Mouse (Mus musculus): Measurements from ENCODE around the gene Frmd6. TPM values are rescaled to one million over a fixed set of nuclear protein-coding genes. Genes with fewer than 3 reads are reported as not detected.

The Frmd6 gene
- polyA plus RNA-seq, 1 experiment: 3.8 TPM

DNA sequence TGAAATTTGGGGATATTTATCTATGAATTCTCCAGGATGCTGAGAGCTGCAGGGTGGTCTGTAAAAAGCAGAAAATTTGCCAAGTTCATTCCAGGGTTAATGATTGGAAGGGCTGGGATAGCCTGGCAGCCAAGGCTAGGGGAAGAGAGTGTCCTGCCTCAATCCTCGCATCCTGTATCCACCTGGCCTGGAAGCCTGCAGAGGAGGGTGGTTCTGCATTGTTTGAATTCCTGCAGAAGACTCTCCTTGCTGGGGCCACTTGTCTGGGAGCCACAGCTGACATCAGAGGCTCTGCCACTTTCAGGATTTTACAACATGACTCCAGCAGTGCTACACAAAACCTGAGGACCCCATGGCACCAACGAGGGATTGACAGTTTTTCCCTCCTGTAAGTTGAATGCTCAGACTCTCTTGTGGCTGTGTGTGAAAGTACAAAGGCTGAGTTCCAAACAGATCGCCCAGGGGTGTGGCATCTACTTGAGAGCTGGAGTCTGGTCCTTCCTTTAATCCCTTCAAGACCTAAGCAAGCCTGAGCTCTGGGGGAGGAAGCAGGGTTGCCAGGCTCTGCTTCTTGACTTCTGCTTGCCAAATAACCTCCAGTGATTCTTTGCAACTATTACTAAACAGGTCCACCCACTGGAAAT, 12.4 kb upstream of the Frmd6 start:
- no peak overlapping the region for H3K4me3 ChIP-seq (replicated peaks; ENCODE audit: control insufficient read depth, low read depth, low read length)
- 49% methylated on average over 3 of the region's 3 CpGs for WGBS
- H3K4me1 ChIP-seq (ENCODE audit: control insufficient read depth, insufficient read depth, low read length): no peaks in the 10 kb centered on the region
- H3K27ac ChIP-seq (ENCODE audit: control insufficient read depth, insufficient read depth, low read depth, low read length, poor library complexity): no peak overlapping the region
- TF ChIP-seq CTCF (IDR thresholded peaks at IDR 0.05; ENCODE audit: control insufficient read depth, insufficient read depth, low read length) (no peak), POLR2A (IDR thresholded peaks at IDR 0.05; ENCODE audit: borderline replicate concordance, control insufficient read depth, low read depth, low read length) (no peak)

DNA sequence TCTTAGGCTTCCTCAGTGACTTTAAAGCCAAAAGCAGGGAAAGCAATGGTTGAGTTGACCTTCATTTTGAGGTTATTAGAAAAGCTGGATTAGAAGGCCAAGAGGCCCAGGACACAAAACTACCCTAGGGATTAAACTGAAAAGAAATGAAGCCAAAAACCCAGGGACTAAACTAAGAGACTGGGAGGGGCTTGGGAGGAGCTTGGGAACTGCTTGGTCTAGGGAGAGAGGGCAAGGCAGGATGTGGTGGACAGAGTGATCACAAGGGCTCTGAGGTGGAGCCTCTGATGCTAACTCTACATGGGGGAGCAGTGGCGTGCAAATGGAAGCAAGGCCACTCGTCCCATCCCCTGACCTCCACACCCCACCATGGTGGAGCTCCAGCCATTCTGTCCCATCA, 8.6 kb upstream of the Frmd6 start:
- no peak overlapping the region for H3K27ac ChIP-seq (ENCODE audit: control insufficient read depth, insufficient read depth, low read depth, low read length, poor library complexity)
- no peak overlapping the region for H3K4me3 ChIP-seq (replicated peaks; ENCODE audit: control insufficient read depth, low read depth, low read length)
- TF ChIP-seq POLR2A (IDR thresholded peaks at IDR 0.05; ENCODE audit: borderline replicate concordance, control insufficient read depth, low read depth, low read length): no peak
- no peak for TF ChIP-seq CTCF (IDR thresholded peaks at IDR 0.05; ENCODE audit: control insufficient read depth, insufficient read depth, low read length)
- no peaks in the 10 kb centered on the region for H3K4me1 ChIP-seq (ENCODE audit: control insufficient read depth, insufficient read depth, low read length)
- WGBS: 78% methylated on average over 2 of the region's 2 CpGs

DNA sequence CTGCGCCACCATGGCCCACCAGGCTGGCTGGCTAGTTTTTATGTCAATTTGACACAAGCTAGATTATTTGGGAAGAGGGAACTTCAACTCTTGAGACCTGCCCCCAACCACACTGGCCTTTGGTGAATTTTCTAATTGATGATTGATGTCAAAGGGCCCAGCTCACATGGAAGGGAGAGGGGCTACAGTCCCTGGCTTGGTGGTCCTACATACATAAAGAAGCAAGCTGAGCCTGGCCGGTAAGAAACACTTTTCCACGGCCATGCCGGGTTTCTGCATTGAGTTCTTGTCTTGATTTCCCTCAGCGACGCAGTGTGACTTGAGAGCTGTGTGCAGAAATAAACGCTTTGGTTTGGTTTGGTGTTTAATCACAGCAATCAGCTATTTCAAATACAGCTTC, 1.3 kb upstream of the Frmd6 start:
- WGBS: 79% methylated on average over 7 of the region's 7 CpGs
- Histone ChIP-seq H3K4me1 (ENCODE audit: control insufficient read depth, insufficient read depth, low read length) (peaks cover 2% of the 10 kb centered on the region; the same call in 1 of the 2 replicates), H3K27ac (ENCODE audit: control insufficient read depth, insufficient read depth, low read depth, low read length, poor library complexity) (no peak overlapping the region), H3K4me3 (replicated peaks; ENCODE audit: control insufficient read depth, low read depth, low read length) (no peak overlapping the region)
- TF ChIP-seq CTCF (IDR thresholded peaks at IDR 0.05; ENCODE audit: control insufficient read depth, insufficient read depth, low read length) (no peak), POLR2A (IDR thresholded peaks at IDR 0.05; ENCODE audit: borderline replicate concordance, control insufficient read depth, low read depth, low read length) (no peak)

DNA sequence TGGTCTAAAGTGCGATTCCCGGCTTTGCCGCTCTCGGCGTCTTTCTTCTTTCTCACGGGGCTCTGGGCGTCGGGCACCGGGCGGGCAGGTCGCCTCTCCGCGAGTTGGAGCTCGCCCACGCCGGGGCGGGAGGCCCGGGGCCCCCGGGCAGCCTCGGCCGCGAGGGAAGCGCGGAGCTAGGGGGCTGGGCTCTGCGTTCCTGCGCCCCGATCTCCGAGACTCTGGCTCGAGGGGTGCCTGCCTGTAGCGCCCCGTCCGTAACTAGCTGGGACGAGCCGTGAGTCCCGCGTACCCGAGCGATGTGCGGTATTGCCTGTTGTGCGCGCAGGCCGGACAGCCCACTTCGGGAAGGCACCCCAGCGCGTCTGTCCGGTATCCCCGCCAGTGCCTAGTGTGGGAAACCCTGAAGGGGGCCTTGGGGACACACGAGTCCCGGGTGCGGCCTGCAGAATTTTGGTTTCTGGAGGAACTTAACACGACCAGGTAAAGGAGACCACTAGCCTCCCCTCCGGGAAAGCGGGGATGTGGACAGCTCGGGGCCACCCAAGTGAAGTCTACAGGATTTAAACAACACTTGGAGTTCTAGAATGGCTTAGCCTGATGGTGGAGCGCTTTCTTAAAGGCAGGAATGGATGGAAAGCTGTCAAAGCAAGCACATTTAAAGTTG, 470 bp downstream of the Frmd6 start:
- under 1% methylated on average over 55 of the region's 55 CpGs for WGBS
- TF ChIP-seq CTCF (IDR thresholded peaks at IDR 0.05; ENCODE audit: control insufficient read depth, insufficient read depth, low read length) (no peak), POLR2A (IDR thresholded peaks at IDR 0.05; ENCODE audit: borderline replicate concordance, control insufficient read depth, low read depth, low read length) (no peak)
- peak overlapping the region; percentile 50 for H3K27ac ChIP-seq (ENCODE audit: control insufficient read depth, insufficient read depth, low read depth, low read length, poor library complexity)
- peak overlapping the region; percentile 74 for H3K4me3 ChIP-seq (replicated peaks; ENCODE audit: control insufficient read depth, low read depth, low read length)
- peaks cover 2% of the 10 kb centered on the region; the same call in 1 of the 2 replicates for H3K4me1 ChIP-seq (ENCODE audit: control insufficient read depth, insufficient read depth, low read length)

DNA sequence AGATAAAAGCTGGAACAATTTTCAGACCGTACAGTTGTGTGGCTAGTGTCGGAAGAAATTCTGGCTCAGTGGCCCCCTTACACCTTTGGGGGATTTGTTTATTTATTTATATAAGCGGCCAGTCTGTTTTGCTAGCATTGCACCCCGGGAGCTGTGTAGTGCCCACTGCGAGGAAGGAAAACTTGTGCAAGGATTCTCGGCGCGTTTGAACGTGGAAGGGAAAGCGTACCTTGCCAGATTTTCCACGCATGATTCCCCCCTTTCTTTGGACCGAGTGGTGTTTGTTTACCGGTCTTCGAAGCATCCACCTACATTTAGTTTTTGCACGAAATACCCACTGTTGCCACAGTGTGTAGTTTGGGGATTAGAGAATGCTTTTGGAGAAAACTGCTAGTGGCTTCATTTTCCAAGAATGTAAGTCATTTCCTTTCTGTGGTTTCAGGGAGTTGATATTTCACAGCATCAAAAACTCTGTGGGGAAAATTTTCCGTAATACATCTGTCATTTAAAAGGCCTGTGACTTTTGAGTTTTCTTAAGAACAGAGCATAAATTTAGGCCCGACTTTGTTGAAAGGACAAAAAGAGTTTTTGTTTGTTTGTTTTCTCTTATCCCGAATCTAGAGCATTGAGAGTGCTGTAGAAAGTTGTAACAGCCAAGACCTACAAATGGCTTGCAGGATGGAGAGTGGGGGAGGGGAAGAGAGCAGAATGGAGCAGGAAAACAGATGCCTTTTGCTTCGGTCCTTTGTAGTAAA, 1.2 kb downstream of the Frmd6 start:
- Histone ChIP-seq H3K27ac (ENCODE audit: control insufficient read depth, insufficient read depth, low read depth, low read length, poor library complexity) (no peak overlapping the region), H3K4me1 (ENCODE audit: control insufficient read depth, insufficient read depth, low read length) (peaks cover 2% of the 10 kb centered on the region; the same call in 1 of the 2 replicates), H3K4me3 (replicated peaks; ENCODE audit: control insufficient read depth, low read depth, low read length) (peak overlapping the region; percentile 49)
- TF ChIP-seq CTCF (IDR thresholded peaks at IDR 0.05; ENCODE audit: control insufficient read depth, insufficient read depth, low read length) (no peak), POLR2A (IDR thresholded peaks at IDR 0.05; ENCODE audit: borderline replicate concordance, control insufficient read depth, low read depth, low read length) (no peak)
- WGBS: 3% methylated on average over 19 of the region's 19 CpGs

DNA sequence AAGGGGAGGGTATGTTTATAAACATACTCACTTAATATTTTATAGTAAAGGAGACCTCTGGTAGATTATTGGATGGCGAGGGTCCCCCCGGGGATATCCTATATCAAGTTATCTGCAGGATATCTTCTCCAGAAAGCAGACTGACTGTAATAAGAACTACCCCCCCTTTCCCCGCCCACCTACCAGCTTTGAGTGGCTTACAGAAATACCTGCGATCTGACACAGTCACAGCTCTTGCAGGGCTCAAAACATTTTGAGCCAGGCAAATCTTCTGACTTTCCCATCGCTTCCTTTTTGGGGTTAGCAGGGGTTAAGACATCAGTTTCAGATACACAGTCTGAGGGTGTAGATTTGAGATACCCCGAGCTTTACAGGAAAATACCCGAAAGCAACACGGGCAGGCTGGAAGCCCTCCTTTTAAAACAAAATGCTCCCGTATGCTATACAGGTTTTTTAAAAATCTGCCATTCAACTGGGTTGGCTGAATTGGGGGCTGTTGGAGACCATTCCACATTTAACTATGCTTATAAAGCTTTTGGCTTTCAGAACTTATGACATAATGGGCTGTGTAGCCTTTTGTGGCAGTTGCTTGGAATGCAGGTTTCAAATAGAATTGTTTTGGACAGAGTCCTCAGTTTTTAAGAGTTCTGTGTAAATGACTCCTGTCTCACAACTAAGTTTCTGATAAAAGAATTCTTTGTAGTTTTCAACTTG, 2.0 kb downstream of the Frmd6 start:
- TF ChIP-seq POLR2A (IDR thresholded peaks at IDR 0.05; ENCODE audit: borderline replicate concordance, control insufficient read depth, low read depth, low read length) (no peak), CTCF (IDR thresholded peaks at IDR 0.05; ENCODE audit: control insufficient read depth, insufficient read depth, low read length) (no peak)
- 12% methylated on average over 9 of the region's 9 CpGs for WGBS
- no peak overlapping the region for H3K4me3 ChIP-seq (replicated peaks; ENCODE audit: control insufficient read depth, low read depth, low read length)

DNA sequence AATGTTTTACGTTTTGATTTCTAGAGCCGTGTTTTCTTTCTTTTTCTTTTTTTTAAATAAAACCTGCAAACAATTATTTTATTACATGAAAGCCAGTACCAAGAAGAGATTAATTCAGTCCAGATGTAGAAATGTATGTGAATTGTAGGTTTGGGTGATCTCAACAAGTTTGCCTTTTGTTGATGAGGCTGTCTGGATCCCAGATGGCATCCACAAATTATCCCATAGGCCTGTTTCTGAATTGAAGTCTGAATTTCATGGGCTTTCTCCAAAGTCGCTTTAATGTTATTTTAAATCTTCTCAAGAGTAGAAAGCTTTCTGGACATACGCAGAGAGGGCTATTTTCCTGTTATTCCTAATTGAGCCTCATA, 2.6 kb downstream of the Frmd6 start:
- H3K4me3 ChIP-seq (replicated peaks; ENCODE audit: control insufficient read depth, low read depth, low read length): no peak overlapping the region
- H3K4me1 ChIP-seq (ENCODE audit: control insufficient read depth, insufficient read depth, low read length): peaks cover 2% of the 10 kb centered on the region; the same call in 1 of the 2 replicates
- WGBS: 85% methylated on average over 4 of the region's 4 CpGs
- TF ChIP-seq POLR2A (IDR thresholded peaks at IDR 0.05; ENCODE audit: borderline replicate concordance, control insufficient read depth, low read depth, low read length): no peak
- TF ChIP-seq CTCF (IDR thresholded peaks at IDR 0.05; ENCODE audit: control insufficient read depth, insufficient read depth, low read length): no peak
- H3K27ac ChIP-seq (ENCODE audit: control insufficient read depth, insufficient read depth, low read depth, low read length, poor library complexity): no peak overlapping the region

More for the DNA sequence above, 2.0 kb downstream of the Frmd6 start:
- H3K4me1 ChIP-seq (ENCODE audit: control insufficient read depth, insufficient read depth, low read length): peaks cover 2% of the 10 kb centered on the region; the same call in 1 of the 2 replicates
- no peak overlapping the region for H3K27ac ChIP-seq (ENCODE audit: control insufficient read depth, insufficient read depth, low read depth, low read length, poor library complexity)

Measured in bone marrow, adult 2 months (tissue).